Mouse (Mus musculus) neural tube, embryonic 12.5 days (tissue): Measurements from ENCODE around the gene Tmem86b. TPM values are rescaled to one million over a fixed set of nuclear protein-coding genes. Genes with fewer than 3 reads are reported as not detected.

ENCODE experiments used
- ATAC-seq: fragments of 200-750 bp; cut with Nextera tagmentation; 2 replicates; pipeline ENCODE4 v1.8.0; 2017; ENCODE audit warnings: low read depth, mild to moderate bottlenecking, moderate TSS enrichment, moderate library complexity; ENCODE audit not compliant: low FRiP score
- H3K27ac ChIP-seq: fragments of 300-500 bp; sonication (generic); 2 replicates; pipeline ENCODE4 v1.5.1; 2016
- H3K27me3 ChIP-seq: fragments of 300-500 bp; sonication (generic); replicated peaks from 2 replicates; pipeline ENCODE4 v1.6.1; 2016; ENCODE audit warnings: mild to moderate bottlenecking
- H3K36me3 ChIP-seq: fragments of 300-500 bp; sonication (generic); 2 replicates; pipeline ENCODE4 v1.6.1; 2016; ENCODE audit warnings: mild to moderate bottlenecking
- H3K4me1 ChIP-seq: fragments of 300-500 bp; sonication (generic); 2 replicates; pipeline ENCODE4 v1.6.1; 2016
- H3K4me2 ChIP-seq: fragments of 300-500 bp; sonication (generic); replicated peaks from 2 replicates; pipeline ENCODE4 v1.6.1; 2016; ENCODE audit warnings: mild to moderate bottlenecking
- H3K4me3 ChIP-seq: fragments of 300-500 bp; sonication (generic); 2 replicates; pipeline ENCODE4 v1.5.1; 2016
- H3K9ac ChIP-seq: fragments of 300-500 bp; sonication (generic); 2 replicates; pipeline ENCODE4 v1.6.1; 2016; ENCODE audit warnings: mild to moderate bottlenecking
- H3K9me3 ChIP-seq: fragments of 300-500 bp; sonication (generic); 2 replicates; pipeline ENCODE4 v1.6.1; 2016; ENCODE audit warnings: mild to moderate bottlenecking
- WGBS: fragments of 180-500 bp; shearing (Covaris S2); methylation state at CpG from one replicate; pipeline ENCODE4 v1.1.7; 2016; 5-methylcytosine and 5-hydroxymethylcytosine counted together
- polyA plus RNA-seq: library from polyadenylated mRNA; unstranded; fragments of >200 nt; fragmentation: Nextera tagmentation; extraction: Ambion mirVana; gene quantifications from 2 replicates; pipeline ENCODE4 v1.2.1, GENCODE M21; 2016

The Tmem86b gene
- polyA plus RNA-seq, 1 experiment from 2014 or later = 4.0 TPM

GRCm38 (mm10) chr7:4658128-4658907 is 27.1 kb upstream of the Tmem86b start:
- Histone ChIP-seq H3K9me3 (no peaks in the 10 kb centered on the region), H3K4me3 (peak overlapping the region; percentile 88), H3K36me3 (peaks cover 9% of the 10 kb centered on the region; the same call in 1 of the 2 replicates), H3K27ac (peak overlapping the region; percentile 88), H3K9ac (peak overlapping the region; percentile 91), H3K4me2 (peak overlapping the region; percentile 97), H3K27me3 (no peaks in the 10 kb centered on the region), H3K4me1 (peaks cover 32% of the 10 kb centered on the region)
- ATAC-seq = peak; percentile 82
- WGBS = under 1% methylated on average over 75 of the region's 78 CpGs

- Histone ChIP-seq H3K4me1 (peaks cover 32% of the 10 kb centered on the region), H3K27ac (no peak overlapping the region)
These were observed 26.4 kb upstream of the Tmem86b start for GRCm38 (mm10) chr7:4657521-4658127.

GRCm38 (mm10) chr7:4656818-4657217 is 25.6 kb upstream of the Tmem86b start:
- Histone ChIP-seq H3K4me3 (no peak overlapping the region), H3K9ac (peak overlapping the region; percentile 91), H3K27ac (no peak overlapping the region), H3K36me3 (peaks cover 4% of the 10 kb centered on the region; the same call in 1 of the 2 replicates), H3K9me3 (no peaks in the 10 kb centered on the region), H3K4me2 (peak overlapping the region; percentile 97), H3K4me1 (peaks cover 32% of the 10 kb centered on the region), H3K27me3 (no peaks in the 10 kb centered on the region)
- 71% methylated on average over 1 of the region's 1 CpGs for WGBS
- no peak for ATAC-seq

More at GRCm38 (mm10) chr7:4657521-4658127, 26.4 kb upstream of the Tmem86b start:
- WGBS = 61% methylated on average over 9 of the region's 9 CpGs
- Histone ChIP-seq H3K9ac (peak overlapping the region; percentile 91), H3K27me3 (no peaks in the 10 kb centered on the region), H3K9me3 (no peaks in the 10 kb centered on the region), H3K36me3 (peaks cover 8% of the 10 kb centered on the region), H3K4me3 (peak overlapping the region; percentile 88), H3K4me2 (peak overlapping the region; percentile 97)
- ATAC-seq = no peak

GRCm38 (mm10) chr7:4655916-4656315 is 24.7 kb upstream of the Tmem86b start:
- Histone ChIP-seq H3K4me2 (no peak overlapping the region; the same call in 1 of the 2 replicates), H3K4me1 (peaks cover 32% of the 10 kb centered on the region), H3K36me3 (peaks cover 4% of the 10 kb centered on the region; the same call in 1 of the 2 replicates), H3K9me3 (no peaks in the 10 kb centered on the region), H3K4me3 (no peak overlapping the region), H3K27ac (no peak overlapping the region), H3K9ac (no peak overlapping the region), H3K27me3 (no peaks in the 10 kb centered on the region)
- 86% methylated on average over 1 of the region's 1 CpGs for WGBS
- no peak for ATAC-seq

GRCm38 (mm10) chr7:4655393-4655792 is 24.2 kb upstream of the Tmem86b start:
- no peak for ATAC-seq
- Histone ChIP-seq H3K27ac (no peak overlapping the region), H3K36me3 (peaks cover 4% of the 10 kb centered on the region; the same call in 1 of the 2 replicates), H3K9ac (no peak overlapping the region), H3K4me1 (peaks cover 32% of the 10 kb centered on the region), H3K27me3 (no peaks in the 10 kb centered on the region), H3K4me2 (no peak overlapping the region), H3K4me3 (no peak overlapping the region), H3K9me3 (no peaks in the 10 kb centered on the region)
- WGBS = 90% methylated on average over 4 of the region's 4 CpGs

GRCm38 (mm10) chr7:4654221-4654620 is 23.0 kb upstream of the Tmem86b start:
- Histone ChIP-seq H3K36me3 (peaks cover 4% of the 10 kb centered on the region; the same call in 1 of the 2 replicates), H3K27ac (no peak overlapping the region), H3K4me3 (no peak overlapping the region), H3K9me3 (no peaks in the 10 kb centered on the region), H3K4me1 (peaks cover 27% of the 10 kb centered on the region), H3K9ac (no peak overlapping the region; the same call in 1 of the 2 replicates), H3K27me3 (no peaks in the 10 kb centered on the region), H3K4me2 (no peak overlapping the region)
- ATAC-seq = no peak
- 87% methylated on average over 2 of the region's 2 CpGs for WGBS

GRCm38 (mm10) chr7:4653780-4654179 is 22.6 kb upstream of the Tmem86b start:
- Histone ChIP-seq H3K27me3 (no peaks in the 10 kb centered on the region), H3K4me2 (no peak overlapping the region), H3K9ac (no peak overlapping the region), H3K9me3 (no peaks in the 10 kb centered on the region), H3K4me3 (no peak overlapping the region), H3K4me1 (peaks cover 27% of the 10 kb centered on the region), H3K27ac (no peak overlapping the region), H3K36me3 (peaks cover 4% of the 10 kb centered on the region; the same call in 1 of the 2 replicates)
- 91% methylated on average over 7 of the region's 7 CpGs for WGBS
- ATAC-seq = no peak

GRCm38 (mm10) chr7:4653351-4653750 is 22.1 kb upstream of the Tmem86b start:
- no peak for ATAC-seq
- 89% methylated on average over 5 of the region's 5 CpGs for WGBS
- no peak overlapping the region for H3K27ac ChIP-seq
- H3K4me1 ChIP-seq = peaks cover 27% of the 10 kb centered on the region
- no peak overlapping the region for H3K9ac ChIP-seq
- H3K36me3 ChIP-seq = peaks cover 4% of the 10 kb centered on the region; the same call in 1 of the 2 replicates
- no peak overlapping the region for H3K4me3 ChIP-seq
- no peaks in the 10 kb centered on the region for H3K9me3 ChIP-seq
- no peaks in the 10 kb centered on the region for H3K27me3 ChIP-seq
- no peak overlapping the region for H3K4me2 ChIP-seq

- H3K36me3 ChIP-seq = peaks cover 4% of the 10 kb centered on the region; the same call in 1 of the 2 replicates
- H3K9me3 ChIP-seq = no peaks in the 10 kb centered on the region
- H3K27ac ChIP-seq = no peak overlapping the region
- 93% methylated on average over 5 of the region's 5 CpGs for WGBS
- H3K4me3 ChIP-seq = no peak overlapping the region
- no peak overlapping the region for H3K4me2 ChIP-seq
- no peaks in the 10 kb centered on the region for H3K27me3 ChIP-seq
- H3K4me1 ChIP-seq = peaks cover 23% of the 10 kb centered on the region
- no peak overlapping the region for H3K9ac ChIP-seq
- ATAC-seq = no peak
These were observed 21.5 kb upstream of the Tmem86b start for GRCm38 (mm10) chr7:4652726-4653125.

- H3K36me3 ChIP-seq = peaks cover 8% of the 10 kb centered on the region
- H3K9ac ChIP-seq = no peak overlapping the region
- H3K4me1 ChIP-seq = peaks cover 11% of the 10 kb centered on the region; the same call in 1 of the 2 replicates
- H3K4me2 ChIP-seq = no peak overlapping the region
- H3K4me3 ChIP-seq = no peak overlapping the region
- H3K27ac ChIP-seq = no peak overlapping the region
- WGBS = 79% methylated on average over 8 of the region's 8 CpGs
- no peaks in the 10 kb centered on the region for H3K9me3 ChIP-seq
- no peaks in the 10 kb centered on the region for H3K27me3 ChIP-seq
- no peak for ATAC-seq
These were observed 20.4 kb upstream of the Tmem86b start for GRCm38 (mm10) chr7:4651581-4651980.

GRCm38 (mm10) chr7:4647992-4648391 is 16.8 kb upstream of the Tmem86b start:
- no peak overlapping the region for H3K27ac ChIP-seq
- no peak for ATAC-seq
- no peak overlapping the region for H3K4me3 ChIP-seq
- no peaks in the 10 kb centered on the region for H3K9me3 ChIP-seq
- H3K9ac ChIP-seq = no peak overlapping the region; the same call in 1 of the 2 replicates
- H3K36me3 ChIP-seq = peaks cover 34% of the 10 kb centered on the region
- no peaks in the 10 kb centered on the region for H3K4me1 ChIP-seq
- H3K4me2 ChIP-seq = no peak overlapping the region
- H3K27me3 ChIP-seq = no peaks in the 10 kb centered on the region
- 87% methylated on average over 2 of the region's 2 CpGs for WGBS

- no peaks in the 10 kb centered on the region for H3K4me1 ChIP-seq
- no peak overlapping the region for H3K4me3 ChIP-seq
- no peak overlapping the region for H3K27ac ChIP-seq
- H3K36me3 ChIP-seq = peaks cover 37% of the 10 kb centered on the region
- no peak overlapping the region for H3K9ac ChIP-seq
- H3K27me3 ChIP-seq = no peaks in the 10 kb centered on the region
- H3K9me3 ChIP-seq = no peaks in the 10 kb centered on the region
- 79% methylated on average over 6 of the region's 6 CpGs for WGBS
- H3K4me2 ChIP-seq = no peak overlapping the region
- ATAC-seq = no peak
These were observed 16.1 kb upstream of the Tmem86b start for GRCm38 (mm10) chr7:4647291-4647690.
